Mouse (Mus musculus): ENCODE measurements around the gene Entpd8. TPM values are rescaled to one million over a fixed set of nuclear protein-coding genes. Genes with fewer than 3 reads are reported as not detected.

Entpd8 gene
- polyA plus RNA-seq, 1 experiment from 2014 or later: 1.7 TPM

DNA sequence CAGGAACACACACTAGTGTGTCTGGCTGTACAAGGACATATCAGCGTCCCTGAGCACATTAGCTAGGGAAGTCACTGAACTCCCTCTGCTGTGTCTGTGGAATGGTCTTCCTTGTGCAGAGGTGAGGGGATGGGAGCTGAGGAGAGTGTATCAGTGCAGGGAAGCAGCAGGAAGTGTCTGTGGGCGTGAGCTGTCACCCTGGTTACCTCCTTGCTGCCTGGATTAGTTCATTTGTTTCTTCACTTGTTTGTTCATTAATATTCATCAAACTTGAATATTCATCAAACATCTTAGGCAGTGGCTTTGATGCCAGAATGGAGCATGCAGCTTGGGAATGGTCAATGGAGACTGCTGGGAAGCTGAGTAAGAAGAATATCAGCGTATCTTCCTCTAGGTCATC lies 19.6 kb downstream of the Entpd8 start:
- WGBS: 75% methylated on average over 3 of the region's 3 CpGs
- DNase-seq (ENCODE audit: low spot score): no peak
- H3K9ac ChIP-seq (ENCODE audit: low read depth, low read length): no peak overlapping the region
- H3K27ac ChIP-seq (ENCODE audit: low read depth, low read length): no peak overlapping the region
- H3K4me2 ChIP-seq: no peak overlapping the region
- no peaks in the 10 kb centered on the region for H3K36me3 ChIP-seq (ENCODE audit: control insufficient read depth, insufficient read depth, low read length)
- no peaks in the 10 kb centered on the region; the same call in 1 of the 2 replicates for H3K27me3 ChIP-seq (replicated peaks; ENCODE audit: control insufficient read depth, insufficient read depth, low read length)
- no peak overlapping the region for H3K4me3 ChIP-seq (ENCODE audit: low read depth, low read length)
- no peaks in the 10 kb centered on the region for H3K9me3 ChIP-seq (ENCODE audit: control insufficient read depth, low read length)
- H3K4me1 ChIP-seq (replicated peaks; ENCODE audit: control insufficient read depth, insufficient read depth, low read length): peaks cover 10% of the 10 kb centered on the region
- no peak for ATAC-seq (replicated peaks; ENCODE audit: low FRiP score)

DNA sequence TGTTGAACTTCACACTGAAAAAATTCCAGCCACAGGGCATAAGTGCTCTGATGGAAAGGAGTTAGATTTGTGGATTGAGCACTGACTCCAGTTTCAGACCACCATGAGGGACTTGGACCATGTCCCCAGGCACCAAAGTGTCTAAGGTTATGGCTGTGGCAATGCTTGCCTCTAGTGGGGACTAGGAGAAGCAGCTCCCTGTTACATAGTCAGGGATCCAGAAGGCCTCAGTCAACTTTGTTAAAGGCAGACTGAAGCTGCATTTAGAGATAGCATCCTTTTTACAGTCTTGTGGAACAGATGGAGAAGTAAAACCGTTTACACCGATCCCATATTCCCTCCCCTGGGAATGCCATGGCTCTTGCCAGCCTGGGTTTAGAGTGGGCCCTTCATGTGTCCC lies 24.0 kb downstream of the Entpd8 start:
- DNase-seq (ENCODE audit: low spot score): no peak
- no peaks in the 10 kb centered on the region; the same call in 1 of the 2 replicates for H3K27me3 ChIP-seq (replicated peaks; ENCODE audit: control insufficient read depth, insufficient read depth, low read length)
- no peak overlapping the region for H3K4me3 ChIP-seq (ENCODE audit: low read depth, low read length)
- H3K9ac ChIP-seq (ENCODE audit: low read depth, low read length): no peak overlapping the region
- H3K4me1 ChIP-seq (replicated peaks; ENCODE audit: control insufficient read depth, insufficient read depth, low read length): peaks cover 16% of the 10 kb centered on the region
- H3K36me3 ChIP-seq (ENCODE audit: control insufficient read depth, insufficient read depth, low read length): no peaks in the 10 kb centered on the region
- no peak for ATAC-seq (replicated peaks; ENCODE audit: low FRiP score)
- no peak overlapping the region for H3K4me2 ChIP-seq
- no peaks in the 10 kb centered on the region for H3K9me3 ChIP-seq (ENCODE audit: control insufficient read depth, low read length)
- no peak overlapping the region for H3K27ac ChIP-seq (ENCODE audit: low read depth, low read length)
- WGBS: 80% methylated on average over 2 of the region's 2 CpGs

DNA sequence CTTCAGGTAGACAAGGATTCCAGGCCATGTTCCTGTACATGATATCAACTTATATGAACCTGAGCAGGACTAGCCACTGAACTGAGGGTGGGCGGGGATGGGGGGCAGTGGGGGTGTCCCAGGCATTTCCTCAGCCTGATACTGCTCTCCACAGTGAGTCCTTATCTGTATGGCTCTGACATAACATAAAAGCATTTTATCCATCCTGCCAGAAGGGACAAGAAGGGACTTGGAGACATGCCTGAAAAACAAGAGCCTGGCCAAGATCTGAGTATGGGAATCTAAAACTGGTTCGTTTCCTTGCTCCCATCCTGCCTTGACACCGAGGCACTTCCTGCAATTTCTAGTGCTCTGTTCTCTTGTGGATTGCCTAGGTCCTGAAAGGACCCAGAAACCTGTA lies 25.9 kb downstream of the Entpd8 start:
- H3K4me3 ChIP-seq (ENCODE audit: low read depth, low read length): no peak overlapping the region
- DNase-seq (ENCODE audit: low spot score) (no peak), ATAC-seq (replicated peaks; ENCODE audit: low FRiP score) (peak; percentile 61)
- H3K27ac ChIP-seq (ENCODE audit: low read depth, low read length): peak overlapping the region; percentile 63
- 30% methylated on average over 3 of the region's 3 CpGs for WGBS
- H3K4me2 ChIP-seq: no peak overlapping the region
- no peaks in the 10 kb centered on the region for H3K36me3 ChIP-seq (ENCODE audit: control insufficient read depth, insufficient read depth, low read length)
- no peaks in the 10 kb centered on the region for H3K27me3 ChIP-seq (replicated peaks; ENCODE audit: control insufficient read depth, insufficient read depth, low read length)
- no peaks in the 10 kb centered on the region for H3K9me3 ChIP-seq (ENCODE audit: control insufficient read depth, low read length)
- no peak overlapping the region for H3K9ac ChIP-seq (ENCODE audit: low read depth, low read length)
- peaks cover 28% of the 10 kb centered on the region for H3K4me1 ChIP-seq (replicated peaks; ENCODE audit: control insufficient read depth, insufficient read depth, low read length)

DNA sequence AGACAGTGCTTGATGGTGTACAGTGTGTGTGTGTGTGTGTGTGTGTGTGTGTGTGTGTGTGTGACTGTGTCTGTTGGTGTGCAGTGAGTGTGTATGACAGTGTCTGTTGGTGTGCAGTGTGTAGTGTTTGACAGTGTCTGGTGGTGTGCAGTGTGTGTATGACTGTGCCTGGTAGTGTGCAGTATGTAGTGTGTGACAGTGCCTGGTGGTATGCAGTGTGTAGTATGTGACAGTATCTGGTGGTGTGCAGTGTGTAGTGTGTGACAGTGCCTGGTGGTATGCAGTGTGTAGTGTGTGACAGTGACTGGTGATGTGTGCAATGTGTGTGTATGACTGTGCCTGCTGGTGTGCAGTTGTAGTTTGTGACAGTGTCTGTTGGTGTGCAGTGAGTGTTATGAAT lies 29.4 kb downstream of the Entpd8 start:
- no peak for DNase-seq (ENCODE audit: low spot score)
- ATAC-seq (replicated peaks; ENCODE audit: low FRiP score): no peak
- no peak overlapping the region for H3K27ac ChIP-seq (ENCODE audit: low read depth, low read length)

DNA sequence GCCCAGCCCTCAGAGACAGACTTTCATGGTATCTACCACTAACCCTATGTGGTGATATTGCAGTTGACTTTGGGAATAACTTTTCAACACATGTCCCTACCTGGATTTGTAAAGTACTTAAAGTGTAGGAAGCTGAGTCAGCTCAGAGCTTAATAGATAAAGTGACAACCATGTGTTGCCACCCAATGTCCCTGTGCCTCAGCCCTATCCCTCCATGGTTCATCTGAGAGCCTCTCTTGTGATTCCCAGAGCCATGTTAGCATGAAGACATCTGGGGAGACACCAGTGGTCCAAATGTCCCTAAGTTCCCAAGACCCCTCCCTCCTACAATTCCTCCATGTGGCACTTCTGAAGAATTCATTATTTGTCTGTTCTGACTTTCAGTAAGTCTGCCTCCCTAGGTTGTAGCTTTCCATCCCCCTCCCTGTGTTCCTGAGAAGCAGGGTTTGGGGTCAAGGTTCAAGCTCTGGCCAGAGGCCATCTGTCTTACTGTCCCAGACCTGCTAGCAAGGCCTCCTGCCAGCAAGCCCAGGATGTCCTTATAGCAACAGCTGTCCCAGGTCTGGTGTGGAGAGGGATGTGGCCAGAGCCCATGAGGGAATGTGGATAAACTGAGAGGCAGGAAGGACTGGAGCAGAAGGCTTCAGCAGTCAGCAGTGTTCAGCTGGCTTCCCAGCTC lies 30.5 kb downstream of the Entpd8 start:
- H3K4me1 ChIP-seq (replicated peaks; ENCODE audit: control insufficient read depth, insufficient read depth, low read length): peaks cover 46% of the 10 kb centered on the region
- peak overlapping the region; percentile 30 for H3K4me2 ChIP-seq

More for the DNA sequence above, 29.4 kb downstream of the Entpd8 start:
- Histone ChIP-seq H3K27me3 (replicated peaks; ENCODE audit: control insufficient read depth, insufficient read depth, low read length) (no peaks in the 10 kb centered on the region), H3K4me1 (replicated peaks; ENCODE audit: control insufficient read depth, insufficient read depth, low read length) (peaks cover 42% of the 10 kb centered on the region), H3K4me3 (ENCODE audit: low read depth, low read length) (no peak overlapping the region), H3K9me3 (ENCODE audit: control insufficient read depth, low read length) (no peaks in the 10 kb centered on the region), H3K9ac (ENCODE audit: low read depth, low read length) (no peak overlapping the region), H3K36me3 (ENCODE audit: control insufficient read depth, insufficient read depth, low read length) (no peaks in the 10 kb centered on the region), H3K4me2 (no peak overlapping the region)

DNA sequence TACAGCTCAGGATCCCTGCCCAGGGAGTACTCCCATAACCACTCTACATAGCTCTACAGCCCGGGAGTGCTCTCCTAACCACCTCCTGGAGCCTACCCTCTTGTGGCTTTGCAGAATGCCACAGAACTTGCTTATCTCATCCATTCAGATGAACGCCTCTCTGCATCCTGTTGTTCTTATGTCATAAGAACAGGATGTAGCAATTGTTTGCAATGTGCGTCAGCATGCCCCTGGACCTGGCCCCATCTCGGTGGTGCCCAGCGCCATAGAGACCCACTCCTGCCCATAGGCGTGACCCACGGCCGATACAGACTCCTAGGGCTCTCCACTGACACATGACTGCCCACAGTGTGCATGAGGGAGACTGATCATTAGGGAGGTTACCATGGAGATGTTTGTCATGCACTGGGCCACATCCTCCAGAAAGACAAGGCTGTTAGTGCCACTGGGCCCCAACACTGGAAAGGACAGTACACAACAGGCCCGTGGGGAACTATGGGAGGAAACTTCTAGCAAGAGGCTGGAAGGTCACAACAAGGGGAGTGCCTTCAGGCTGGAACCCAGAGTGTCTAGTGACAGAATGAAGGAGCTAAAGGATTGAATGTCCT lies 31.2 kb downstream of the Entpd8 start:
- Histone ChIP-seq H3K4me1 (replicated peaks; ENCODE audit: control insufficient read depth, insufficient read depth, low read length) (peaks cover 44% of the 10 kb centered on the region), H3K4me3 (ENCODE audit: low read depth, low read length) (no peak overlapping the region), H3K9me3 (ENCODE audit: control insufficient read depth, low read length) (no peaks in the 10 kb centered on the region), H3K27me3 (replicated peaks; ENCODE audit: control insufficient read depth, insufficient read depth, low read length) (no peaks in the 10 kb centered on the region), H3K9ac (ENCODE audit: low read depth, low read length) (no peak overlapping the region), H3K27ac (ENCODE audit: low read depth, low read length) (peak overlapping the region; percentile 79), H3K4me2 (peak overlapping the region; percentile 30), H3K36me3 (ENCODE audit: control insufficient read depth, insufficient read depth, low read length) (no peaks in the 10 kb centered on the region)
- WGBS: 33% methylated on average over 9 of the region's 9 CpGs
- peak; percentile 70 for DNase-seq (ENCODE audit: low spot score)
- ATAC-seq (replicated peaks; ENCODE audit: low FRiP score): peak; percentile 82

More for the DNA sequence above, 30.5 kb downstream of the Entpd8 start:
- H3K27ac ChIP-seq (ENCODE audit: low read depth, low read length): peak overlapping the region; percentile 79
- DNase-seq (ENCODE audit: low spot score) (no peak), ATAC-seq (replicated peaks; ENCODE audit: low FRiP score) (0 out of 2 replicates have a peak, but pooled peaks have one; percentile 1)
- 0 out of 2 replicates have a peak overlapping the region, but pooled peaks have one; percentile 30 for H3K9ac ChIP-seq (ENCODE audit: low read depth, low read length)
- no peak overlapping the region for H3K4me3 ChIP-seq (ENCODE audit: low read depth, low read length)
- no peaks in the 10 kb centered on the region for H3K9me3 ChIP-seq (ENCODE audit: control insufficient read depth, low read length)
- no peaks in the 10 kb centered on the region for H3K27me3 ChIP-seq (replicated peaks; ENCODE audit: control insufficient read depth, insufficient read depth, low read length)
- no peaks in the 10 kb centered on the region for H3K36me3 ChIP-seq (ENCODE audit: control insufficient read depth, insufficient read depth, low read length)

DNA sequence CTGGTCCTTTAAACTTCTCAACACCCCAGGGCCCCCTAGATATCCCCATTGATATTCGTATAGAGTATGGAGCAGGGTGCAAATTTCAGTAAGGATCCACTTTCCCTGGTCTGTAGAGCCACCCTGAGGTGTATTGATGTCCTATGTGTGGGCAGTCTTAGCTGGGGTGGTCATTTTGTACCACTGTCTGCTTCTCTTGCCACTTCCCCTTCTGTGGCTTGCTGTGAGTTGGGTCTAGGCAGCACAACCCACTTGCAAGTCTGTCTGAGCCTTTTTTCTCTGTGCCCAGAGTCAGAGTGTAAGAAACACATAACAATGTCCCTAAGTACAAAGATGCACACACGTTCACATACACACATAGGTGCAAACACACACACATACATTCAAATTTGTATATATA lies 34.2 kb downstream of the Entpd8 start:
- no peak overlapping the region; the same call in 1 of the 2 replicates for H3K27ac ChIP-seq (ENCODE audit: low read depth, low read length)
- no peak overlapping the region for H3K9ac ChIP-seq (ENCODE audit: low read depth, low read length)
- ATAC-seq (replicated peaks; ENCODE audit: low FRiP score): no peak
- no peak overlapping the region for H3K4me3 ChIP-seq (ENCODE audit: low read depth, low read length)
- H3K4me2 ChIP-seq: no peak overlapping the region
- H3K36me3 ChIP-seq (ENCODE audit: control insufficient read depth, insufficient read depth, low read length): no peaks in the 10 kb centered on the region
- no peaks in the 10 kb centered on the region for H3K27me3 ChIP-seq (replicated peaks; ENCODE audit: control insufficient read depth, insufficient read depth, low read length)
- no peak for DNase-seq (ENCODE audit: low spot score)
- no peaks in the 10 kb centered on the region for H3K9me3 ChIP-seq (ENCODE audit: control insufficient read depth, low read length)
- WGBS: 56% methylated on average over 2 of the region's 2 CpGs
- H3K4me1 ChIP-seq (replicated peaks; ENCODE audit: control insufficient read depth, insufficient read depth, low read length): peaks cover 37% of the 10 kb centered on the region

DNA sequence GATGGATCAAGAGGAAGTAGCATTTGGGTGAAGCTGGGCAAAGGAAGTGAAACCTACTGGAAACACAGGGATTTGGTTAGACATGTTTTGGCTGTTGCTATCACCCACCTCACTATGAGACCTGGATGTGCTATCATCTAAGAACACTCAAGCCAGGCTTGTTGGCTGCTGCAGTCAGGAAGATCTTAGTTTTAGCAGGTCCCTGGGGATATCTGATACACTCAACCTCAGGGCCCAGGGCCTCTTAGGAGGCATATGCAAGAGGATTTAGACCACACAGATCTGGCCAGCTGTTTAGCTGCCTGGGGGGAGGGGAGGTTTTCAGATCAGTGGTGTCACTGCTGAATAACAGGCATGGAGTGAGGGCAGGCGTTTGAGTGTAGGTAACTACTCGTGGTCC lies 35.3 kb downstream of the Entpd8 start:
- H3K36me3 ChIP-seq (ENCODE audit: control insufficient read depth, insufficient read depth, low read length): no peaks in the 10 kb centered on the region
- no peaks in the 10 kb centered on the region for H3K9me3 ChIP-seq (ENCODE audit: control insufficient read depth, low read length)
- DNase-seq (ENCODE audit: low spot score) (peak; percentile 64), ATAC-seq (replicated peaks; ENCODE audit: low FRiP score) (peak; percentile 92)
- WGBS: 30% methylated on average over 2 of the region's 2 CpGs
- peak overlapping the region; percentile 38; the same call in 1 of the 2 replicates for H3K9ac ChIP-seq (ENCODE audit: low read depth, low read length)
- H3K4me1 ChIP-seq (replicated peaks; ENCODE audit: control insufficient read depth, insufficient read depth, low read length): peaks cover 30% of the 10 kb centered on the region
- no peak overlapping the region for H3K4me3 ChIP-seq (ENCODE audit: low read depth, low read length)
- no peaks in the 10 kb centered on the region for H3K27me3 ChIP-seq (replicated peaks; ENCODE audit: control insufficient read depth, insufficient read depth, low read length)
- peak overlapping the region; percentile 86 for H3K27ac ChIP-seq (ENCODE audit: low read depth, low read length)
- H3K4me2 ChIP-seq: peak overlapping the region; percentile 57

DNA sequence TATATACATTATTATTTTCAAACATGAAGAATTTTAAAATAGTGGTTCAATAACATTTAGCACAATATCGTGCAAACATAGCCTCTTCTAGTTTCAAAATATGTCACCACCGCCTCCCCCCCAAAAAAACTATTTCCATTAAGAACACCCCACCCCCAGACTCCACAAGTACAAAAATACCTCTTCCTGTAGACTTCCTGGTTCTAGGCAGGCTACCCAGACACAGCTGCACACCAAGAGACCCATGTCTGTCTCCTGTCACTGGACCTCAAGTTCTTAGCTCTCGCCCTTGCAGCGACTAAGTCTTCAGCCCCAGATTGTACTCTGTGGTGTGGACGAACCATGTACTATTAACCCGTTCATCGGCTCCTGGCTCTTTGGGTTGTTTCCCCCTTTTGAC lies 40.9 kb downstream of the Entpd8 start:
- Histone ChIP-seq H3K4me3 (ENCODE audit: low read depth, low read length) (no peak overlapping the region), H3K27ac (ENCODE audit: low read depth, low read length) (no peak overlapping the region), H3K9ac (ENCODE audit: low read depth, low read length) (no peak overlapping the region), H3K4me1 (replicated peaks; ENCODE audit: control insufficient read depth, insufficient read depth, low read length) (peaks cover 15% of the 10 kb centered on the region), H3K27me3 (replicated peaks; ENCODE audit: control insufficient read depth, insufficient read depth, low read length) (no peaks in the 10 kb centered on the region), H3K9me3 (ENCODE audit: control insufficient read depth, low read length) (no peaks in the 10 kb centered on the region), H3K4me2 (no peak overlapping the region), H3K36me3 (ENCODE audit: control insufficient read depth, insufficient read depth, low read length) (no peaks in the 10 kb centered on the region)
- no peak for ATAC-seq (replicated peaks; ENCODE audit: low FRiP score)
- WGBS: 62% methylated on average over 7 of the region's 7 CpGs
- DNase-seq (ENCODE audit: low spot score): no peak

All from liver, embryonic 11.5 days (tissue).